Mouse (Mus musculus): ENCODE data around the gene Cep350.

Cep350 gene

GRCm38 (mm10) chr1:155805607-155806006 is 167.4 kb downstream of the Cep350 start:
- no peak for DNase-seq

- DNase-seq: no peak
Observed at GRCm38 (mm10) chr1:155801014-155801991, 171.8 kb downstream of the Cep350 start.

GRCm38 (mm10) chr1:155798000-155798399 is 175.1 kb downstream of the Cep350 start:
- no peak for DNase-seq

GRCm38 (mm10) chr1:155797425-155797824 is 175.6 kb downstream of the Cep350 start:
- DNase-seq: no peak

- DNase-seq: no peak
Observed at GRCm38 (mm10) chr1:155796757-155797405, 176.2 kb downstream of the Cep350 start.

- DNase-seq: no peak
Observed at GRCm38 (mm10) chr1:155795791-155796233, 177.2 kb downstream of the Cep350 start.
